Mouse (Mus musculus) c-Kit-positive CD71-negative TER-119-negative erythroid progenitor cells, embryonic 14.5 days (primary cell): ENCODE measurements around the gene Vegfd.

Experiments
- DNase-seq: peaks from one replicate; pipeline ENCODE4 v3.0.0-alpha.2; 2013; ENCODE audit warnings: low read depth

Vegfd gene

GRCm38 (mm10) chrX:164419955-164420354 is 46.8 kb downstream of the Vegfd start:
- no peak for DNase-seq

- no peak for DNase-seq
Measured at GRCm38 (mm10) chrX:164420518-164420917, 47.3 kb downstream of the Vegfd start.

DNA sequence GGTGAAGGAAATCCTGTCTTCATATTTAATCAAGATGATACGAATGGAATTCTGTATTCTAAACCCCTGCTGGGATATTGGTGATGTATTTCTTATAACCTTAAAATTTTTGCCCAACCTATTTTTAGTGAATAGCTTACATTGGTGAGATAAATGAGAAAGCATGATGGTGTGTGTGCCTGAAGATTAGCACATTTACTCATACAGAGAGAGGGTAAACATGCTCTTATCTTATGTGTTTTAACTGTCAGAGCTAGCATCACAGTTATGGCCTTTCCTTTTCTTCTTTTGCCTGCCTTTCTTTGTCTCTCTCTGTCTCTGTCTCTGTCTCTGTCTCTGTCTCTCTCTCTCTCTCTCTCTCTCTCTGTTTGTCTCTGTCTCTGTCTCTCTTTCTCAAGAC is 51.6 kb downstream of the Vegfd start:
- no peak for DNase-seq

DNA sequence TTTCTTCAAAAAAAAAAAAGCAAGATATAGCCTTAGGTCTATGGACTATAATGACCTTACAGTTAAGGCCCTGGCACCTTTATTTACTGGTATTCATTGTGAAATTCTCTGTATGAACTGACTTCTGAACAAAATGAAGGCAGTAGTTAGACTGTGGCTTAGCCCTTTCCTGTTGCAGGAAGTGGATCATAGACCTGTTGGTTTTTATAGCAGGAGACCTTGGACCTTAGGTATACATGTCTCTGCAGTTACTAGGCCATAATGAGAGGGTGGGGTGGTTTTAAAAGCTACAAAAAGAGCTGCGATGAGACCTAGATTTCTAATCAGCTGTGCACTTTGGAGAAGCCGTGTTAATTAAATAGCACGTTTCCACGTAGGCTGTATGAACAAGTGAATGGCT is 54.1 kb downstream of the Vegfd start:
- no peak for DNase-seq

DNA sequence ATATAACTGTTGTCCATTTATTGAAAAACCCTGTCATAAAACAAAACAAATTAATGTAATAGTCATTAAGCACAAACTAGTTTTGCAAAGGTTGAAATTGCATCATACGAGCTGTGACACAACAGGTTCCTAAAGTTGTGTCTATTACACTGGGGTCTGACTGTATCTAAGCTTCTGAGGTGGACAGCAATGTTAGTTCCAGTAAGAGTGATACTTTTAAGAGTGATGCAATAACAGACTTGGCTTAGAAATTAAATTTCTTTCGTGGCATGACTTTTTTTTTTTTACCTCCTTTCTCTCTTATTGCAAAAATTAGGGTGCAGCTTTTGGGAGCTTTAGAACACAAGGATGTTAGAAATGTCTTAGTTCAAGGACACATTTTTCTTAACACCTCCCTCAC is 55.0 kb downstream of the Vegfd start:
- DNase-seq: no peak

DNA sequence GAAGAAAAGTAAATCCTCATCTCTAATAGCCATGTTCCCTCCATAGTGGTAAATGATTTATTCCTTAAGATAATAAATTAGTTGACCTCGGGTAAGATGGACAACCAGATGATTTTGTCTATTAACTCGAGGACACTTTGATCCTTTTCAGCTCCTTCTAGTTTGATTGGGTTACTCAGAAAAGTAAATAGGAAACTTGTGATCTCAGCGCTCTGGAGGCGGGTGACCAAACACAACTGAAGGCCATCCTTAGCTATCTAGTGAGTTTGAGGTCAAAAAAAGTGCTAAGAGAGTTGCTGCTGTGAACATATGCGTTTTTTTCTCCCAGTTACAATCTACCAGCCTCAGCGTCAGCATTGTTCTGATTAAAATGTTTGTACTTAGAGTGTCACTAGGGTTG is 57.4 kb downstream of the Vegfd start:
- no peak for DNase-seq

- DNase-seq: no peak
Measured at GRCm38 (mm10) chrX:164431133-164431532, 58.0 kb downstream of the Vegfd start.

DNA sequence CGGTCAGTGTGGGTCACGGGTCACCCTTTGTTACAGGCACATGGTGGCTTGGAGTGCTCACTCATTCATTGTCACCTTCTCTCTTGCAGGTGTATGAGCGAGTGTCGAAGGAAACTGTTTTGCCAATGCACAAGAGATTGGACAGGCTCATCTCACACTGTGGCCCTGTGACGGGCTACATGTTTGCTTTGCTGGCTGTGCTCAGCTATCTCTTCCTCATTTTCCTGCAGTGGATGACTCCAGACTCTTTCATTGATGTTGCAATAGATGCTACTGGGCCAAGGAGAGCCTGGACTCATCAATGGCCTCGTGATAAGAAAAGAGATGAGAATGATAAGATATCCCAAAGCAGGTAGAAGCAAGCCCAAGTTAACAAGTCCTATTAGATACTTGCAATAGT is 58.4 kb downstream of the Vegfd start:
- no peak for DNase-seq

GRCm38 (mm10) chrX:164432682-164433081 is 59.5 kb downstream of the Vegfd start:
- DNase-seq: no peak

DNA sequence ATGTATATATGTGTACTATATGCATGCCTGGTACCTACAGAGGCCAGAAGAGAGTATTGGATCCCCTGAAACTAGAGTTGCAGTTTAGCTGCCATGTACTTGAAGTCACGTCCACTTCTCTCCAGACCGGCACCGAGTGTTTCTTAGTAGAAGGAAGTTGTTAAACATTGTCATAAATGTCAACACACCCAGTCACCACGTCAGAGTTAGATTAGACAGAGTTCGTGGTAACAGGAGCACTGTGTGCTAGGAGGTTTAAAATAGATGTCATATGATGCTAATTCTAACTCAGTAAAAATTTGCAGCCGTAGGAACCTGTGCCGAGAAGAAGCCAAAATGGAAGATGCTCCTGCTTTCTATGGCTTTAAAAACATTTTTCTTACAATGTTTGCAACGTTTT is 63.5 kb downstream of the Vegfd start, which contains the start of gene Asb11:
Asb11 (plus strand) TSS at position 286 of the 400 bp plus-strand sequence.
- DNase-seq: no peak

GRCm38 (mm10) chrX:164439462-164439861 is 66.3 kb downstream of the Vegfd start:
- DNase-seq: no peak

DNA sequence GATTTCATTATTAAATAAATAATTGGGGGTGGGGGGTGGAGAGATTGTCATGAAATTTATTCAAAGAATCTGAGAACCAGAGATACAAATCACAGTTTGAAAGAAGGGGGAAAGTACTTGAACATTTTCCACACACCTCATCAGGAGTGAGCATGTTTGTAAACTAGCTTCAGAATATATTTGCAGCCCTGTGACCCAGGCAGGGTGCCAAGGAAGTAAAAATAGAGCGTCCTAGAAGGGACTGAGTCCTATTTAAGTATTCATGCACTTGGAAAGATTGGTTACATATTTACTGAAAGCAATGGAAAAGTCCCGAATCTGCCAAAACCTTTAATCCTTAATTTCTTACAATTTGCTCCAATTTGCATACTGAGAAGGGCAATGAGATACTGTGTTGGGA is 67.0 kb downstream of the Vegfd start:
- DNase-seq: no peak

DNA sequence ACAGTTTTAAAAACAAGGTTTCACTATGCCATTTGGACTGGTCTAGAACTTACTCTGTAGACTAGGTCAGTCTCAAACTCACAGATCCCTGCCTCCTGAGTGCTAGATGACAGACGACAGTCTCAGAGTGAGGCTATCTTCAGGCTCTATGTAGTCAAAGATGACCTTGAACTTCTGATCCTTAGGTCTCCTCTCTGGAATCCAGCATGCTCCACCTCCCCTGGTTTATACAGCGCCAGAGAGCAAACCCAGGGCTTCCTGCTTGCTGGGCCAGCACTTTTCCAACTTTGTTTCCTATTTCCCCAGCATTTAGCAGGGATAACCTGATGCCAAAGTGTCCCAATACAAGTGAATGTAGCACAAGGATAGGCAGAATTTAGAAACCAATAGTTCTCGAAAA is 67.5 kb downstream of the Vegfd start:
- no peak for DNase-seq

DNA sequence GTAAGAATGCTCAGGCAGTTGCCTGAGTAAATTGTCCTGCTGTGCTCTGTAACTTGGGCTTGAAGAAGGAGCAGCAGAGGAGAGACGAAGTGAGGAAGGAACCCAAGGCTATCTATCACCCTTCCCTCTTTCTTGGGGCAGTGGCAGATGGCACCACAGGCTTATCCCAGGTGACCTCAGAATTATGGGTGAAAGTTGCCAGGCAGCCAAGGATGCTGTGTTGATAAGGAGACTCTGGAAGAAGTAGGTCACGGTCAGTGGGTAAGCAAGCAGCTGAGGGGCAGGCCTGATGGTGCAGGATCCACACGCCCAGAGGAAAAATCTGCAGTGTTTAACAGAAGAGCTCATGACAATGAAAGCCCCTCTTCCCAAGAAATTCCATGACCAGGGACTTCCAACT is 68.1 kb downstream of the Vegfd start:
- no peak for DNase-seq

DNA sequence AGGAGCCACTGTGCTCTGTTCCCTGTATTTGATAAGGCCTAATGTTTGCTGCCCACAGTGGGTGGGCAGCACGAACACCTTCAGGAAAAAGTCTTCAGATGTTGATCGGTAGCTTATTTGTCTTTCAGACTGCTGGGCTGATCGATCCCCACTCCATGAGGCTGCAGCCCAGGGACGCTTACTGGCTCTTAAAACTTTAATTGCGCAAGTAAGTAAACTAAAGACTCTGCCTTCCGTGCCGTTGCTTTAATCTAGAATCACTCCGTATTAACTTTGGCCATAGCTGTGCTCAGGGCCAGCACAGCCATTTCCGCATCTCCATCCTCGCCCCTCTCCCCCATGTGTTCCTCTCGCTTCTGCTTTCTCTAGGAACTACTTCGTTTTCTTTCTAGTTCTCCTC is 72.4 kb downstream of the Vegfd start:
- no peak for DNase-seq

GRCm38 (mm10) chrX:164446106-164446551 is 73.0 kb downstream of the Vegfd start:
- DNase-seq: no peak

GRCm38 (mm10) chrX:164446835-164447681 is 73.9 kb downstream of the Vegfd start:
- DNase-seq: no peak

DNA sequence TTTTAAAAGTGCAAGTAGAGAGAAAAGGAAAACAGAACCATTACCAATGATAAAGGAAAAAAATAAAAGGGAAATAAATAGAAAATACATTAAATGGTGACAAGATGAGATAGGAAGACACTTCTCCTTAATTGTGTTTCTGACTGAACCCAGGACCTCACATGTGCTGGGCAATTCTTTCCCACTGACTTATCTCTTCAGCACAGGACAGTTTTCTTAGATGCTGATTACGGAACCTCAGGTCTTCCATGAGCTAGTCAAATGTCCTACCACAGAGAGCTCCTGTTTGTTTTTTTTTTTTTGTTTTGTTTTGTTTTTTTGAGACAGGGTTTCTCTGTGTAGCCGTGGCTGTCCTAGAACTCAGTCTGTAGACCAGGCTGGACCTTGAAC is 74.5 kb downstream of the Vegfd start:
- no peak for DNase-seq

DNA sequence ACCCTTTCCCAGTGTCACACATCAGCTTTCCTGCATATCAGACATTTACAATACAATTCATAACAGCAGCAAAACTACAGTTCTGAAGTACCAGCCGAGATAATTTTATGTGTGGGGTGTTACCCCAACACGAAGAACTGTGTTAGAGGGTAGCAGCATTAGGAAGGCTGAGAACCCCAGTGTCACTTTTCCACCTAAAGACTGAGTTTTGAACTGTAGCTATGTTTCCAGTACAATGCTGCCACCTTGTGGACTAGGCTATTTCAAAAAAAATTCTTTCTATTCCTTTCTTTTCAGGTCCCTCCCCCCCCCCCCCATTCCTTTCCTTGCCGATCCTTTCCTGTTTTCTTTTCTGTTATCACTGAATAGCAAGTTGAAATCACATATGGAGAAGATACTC is 76.0 kb downstream of the Vegfd start:
- peak; percentile 43 for DNase-seq
